Mouse (Mus musculus) activated CD4-positive, CD25-positive, alpha-beta regulatory T cell, adult 9 weeks (primary cell): ENCODE measurements around the gene Foxo1. TPM values are rescaled to one million over a fixed set of nuclear protein-coding genes. Genes with fewer than 3 reads are reported as not detected.

Source experiments
- polyA plus RNA-seq: library from polyadenylated mRNA; unstranded; fragments of 100-300 nt; shearing (Covaris generic); gene quantifications from one replicate; pipeline ENCODE4 v1.2.1, GENCODE M21; 2017

Gene Foxo1
- polyA plus RNA-seq: 14.3 TPM

GRCm38 (mm10) chr3:52267652-52268486 is at the start of gene Foxo1:
Gene Foxo1 (plus strand): TSS chr3:52268336.

Other genes with a start within 250 kb of the Foxo1 start
- 0.40 TPM for gene Maml3, start 163.3 kb upstream of the Foxo1 start, polyA plus RNA-seq